Mouse (Mus musculus) midbrain, postnatal 0 days (tissue): Measurements from ENCODE around the gene Mex3a. TPM values are rescaled to one million over a fixed set of nuclear protein-coding genes. Genes with fewer than 3 reads are reported as not detected.

Source experiments
- ATAC-seq: fragments of 200-750 bp; cut with Nextera tagmentation; 2 replicates; pipeline ENCODE4 v1.8.0; 2017; ENCODE audit warnings: moderate number of reproducible peaks, mild to moderate bottlenecking, moderate TSS enrichment, moderate library complexity; ENCODE audit not compliant: low FRiP score
- DNase-seq: peaks from one replicate; pipeline ENCODE4 v3.0.0-alpha.2; 2015; ENCODE audit warnings: low spot score
- H3K27ac ChIP-seq: fragments of 300-500 bp; sonication (generic); 2 replicates; pipeline ENCODE4 v1.5.1; 2014; ENCODE audit warnings: low read depth, mild to moderate bottlenecking, low read length, mixed read lengths
- H3K27me3 ChIP-seq: fragments of 300-500 bp; sonication (generic); 2 replicates; pipeline ENCODE4 v1.6.1; 2014; ENCODE audit warnings: low read length, control low read depth, mixed read lengths; ENCODE audit not compliant: insufficient read depth
- H3K36me3 ChIP-seq: fragments of 300-500 bp; sonication (generic); 2 replicates; pipeline ENCODE4 v1.6.1; 2014; ENCODE audit warnings: low read length, control low read depth, mixed read lengths; ENCODE audit not compliant: insufficient read depth
- H3K4me1 ChIP-seq: fragments of 300-500 bp; sonication (generic); 2 replicates; pipeline ENCODE4 v1.6.1; 2014; ENCODE audit warnings: mild to moderate bottlenecking, control low read depth, antibody characterized with exemption, low read length, mixed read lengths; ENCODE audit not compliant: insufficient read depth
- H3K4me2 ChIP-seq: fragments of 300-500 bp; sonication (generic); 2 replicates; pipeline ENCODE4 v1.6.1; 2014; ENCODE audit warnings: low read depth, mild to moderate bottlenecking, low read length, mixed read lengths; ENCODE audit not compliant: poor library complexity, severe bottlenecking
- H3K4me3 ChIP-seq: fragments of 300-500 bp; sonication (generic); 2 replicates; pipeline ENCODE4 v1.5.1; 2014; ENCODE audit warnings: low read depth, mild to moderate bottlenecking, low read length, moderate library complexity
- H3K9ac ChIP-seq: fragments of 300-500 bp; sonication (generic); replicated peaks from 2 replicates; pipeline ENCODE4 v1.6.1; 2014; ENCODE audit warnings: mild to moderate bottlenecking, low read length, moderate library complexity, mixed read lengths; ENCODE audit not compliant: poor library complexity, severe bottlenecking
- H3K9me3 ChIP-seq: fragments of 300-500 bp; sonication (generic); 2 replicates; pipeline ENCODE4 v1.6.1; 2016; ENCODE audit warnings: low read length, control low read depth
- CTCF ChIP-seq: IDR thresholded peaks from 2 replicates; pipeline ENCODE4 v1.5.1; 2016; ENCODE audit warnings: antibody characterized with exemption, mild to moderate bottlenecking
- WGBS: fragments of 180-500 bp; shearing (Covaris S2); extraction: QIAGEN DNeasy Blood & Tissue Kit; methylation state at CpG from one replicate; pipeline ENCODE4 v1.1.7; 2014; 5-methylcytosine and 5-hydroxymethylcytosine counted together
- polyA plus RNA-seq: library from polyadenylated mRNA; unstranded; fragments of >200 nt; fragmentation: Nextera tagmentation; extraction: Ambion mirVana; gene quantifications from 2 replicates; pipeline ENCODE4 v1.2.1, GENCODE M21; 2015
- total RNA-seq: library from RNA; depleted of rRNA; stranded (reverse); fragments of >200 nt; gene quantifications from 2 replicates; pipeline ENCODE4 v1.2.3, GENCODE M21; 2014

The Mex3a gene
- total and polyA plus RNA-seq, 2 experiments from 2014 or later, result 16.1 to 56.9 TPM

GRCm38 (mm10) chr3:88543174-88543573 lies 11.0 kb downstream of the Mex3a start:
- H3K4me1 ChIP-seq, result no peaks in the 10 kb centered on the region; the same call in 1 of the 2 replicates
- no peak for TF ChIP-seq CTCF
- H3K27ac ChIP-seq, result no peak overlapping the region

GRCm38 (mm10) chr3:88543651-88544410 lies 11.6 kb downstream of the Mex3a start:
- H3K9ac ChIP-seq, result no peak overlapping the region
- ATAC-seq, result no peak
- no peak overlapping the region for H3K4me2 ChIP-seq
- 76% methylated on average over 5 of the region's 5 CpGs for WGBS
- DNase-seq, result no peak
- no peak for TF ChIP-seq CTCF
- no peaks in the 10 kb centered on the region for H3K27me3 ChIP-seq
- no peak overlapping the region for H3K27ac ChIP-seq
- H3K36me3 ChIP-seq, result 0 out of 2 replicates have a peak, but pooled peaks cover under 1% of the 10 kb centered on the region
- no peak overlapping the region for H3K4me3 ChIP-seq
- H3K9me3 ChIP-seq, result no peaks in the 10 kb centered on the region
- no peaks in the 10 kb centered on the region for H3K4me1 ChIP-seq

More at GRCm38 (mm10) chr3:88543174-88543573, 11.0 kb downstream of the Mex3a start:
- Histone ChIP-seq H3K4me3 (no peak overlapping the region), H3K9ac (no peak overlapping the region), H3K9me3 (no peaks in the 10 kb centered on the region), H3K4me2 (no peak overlapping the region), H3K27me3 (no peaks in the 10 kb centered on the region), H3K36me3 (peaks cover 7% of the 10 kb centered on the region)
- WGBS, result 87% methylated on average over 8 of the region's 8 CpGs
- DNase-seq (no peak), ATAC-seq (no peak)

DNA sequence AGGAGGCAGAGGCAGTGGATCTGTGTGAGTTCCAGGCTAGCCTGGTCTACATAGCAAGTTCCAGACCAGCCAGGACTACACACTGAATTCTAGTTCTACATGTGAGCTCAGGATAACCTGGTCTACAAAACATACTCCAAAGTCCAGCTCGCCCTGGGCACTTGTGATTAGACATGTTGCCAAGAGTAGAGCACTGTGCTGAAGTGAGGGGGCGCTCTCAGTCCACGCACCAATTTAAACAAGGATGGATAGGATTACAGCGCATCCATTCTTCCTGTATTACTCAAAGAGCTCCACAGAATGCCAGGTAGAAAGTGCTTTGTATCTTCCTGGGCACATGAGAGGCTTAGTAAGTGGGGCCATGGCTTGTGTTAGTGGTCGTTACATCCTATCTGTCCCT lies 12.3 kb downstream of the Mex3a start:
- no peaks in the 10 kb centered on the region for H3K4me1 ChIP-seq
- no peaks in the 10 kb centered on the region for H3K36me3 ChIP-seq
- H3K9me3 ChIP-seq, result no peaks in the 10 kb centered on the region
- H3K27me3 ChIP-seq, result no peaks in the 10 kb centered on the region
- no peak overlapping the region for H3K27ac ChIP-seq
- WGBS, result 39% methylated on average over 5 of the region's 5 CpGs
- no peak overlapping the region for H3K9ac ChIP-seq
- H3K4me3 ChIP-seq, result no peak overlapping the region
- TF ChIP-seq CTCF, result peak; percentile 67
- no peak overlapping the region for H3K4me2 ChIP-seq
- no peak for DNase-seq
- ATAC-seq, result no peak

DNA sequence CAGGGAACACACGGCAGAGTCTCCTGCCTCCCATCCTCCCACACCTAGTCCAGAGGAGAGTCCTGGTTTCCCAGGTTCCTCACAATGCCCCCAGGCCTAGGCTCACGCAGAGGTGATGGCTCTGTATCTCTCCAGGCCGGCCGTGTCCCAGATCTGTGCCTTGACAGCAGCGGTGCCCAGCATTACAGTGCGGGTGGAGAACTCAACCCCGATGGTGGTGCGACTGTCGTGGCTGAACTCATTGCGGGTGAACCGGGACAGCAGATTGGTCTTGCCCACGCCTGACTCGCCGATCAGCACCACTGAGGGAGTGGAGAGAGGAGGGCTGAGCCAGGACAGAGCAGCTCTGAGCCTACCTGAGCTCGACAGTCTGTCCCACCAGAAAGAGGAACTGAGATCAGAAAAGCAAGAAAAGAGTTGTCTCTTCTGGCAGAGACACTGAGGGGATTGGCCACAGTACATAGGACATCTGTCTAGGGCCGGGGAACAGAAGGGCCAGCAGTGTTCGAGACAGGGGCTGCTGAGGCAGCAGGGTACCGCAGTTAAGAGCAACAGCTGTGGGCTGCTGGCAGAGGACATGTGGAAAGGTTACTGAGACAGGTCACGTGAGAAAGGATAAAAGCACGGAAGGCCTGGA lies 12.9 kb downstream of the Mex3a start:
- Histone ChIP-seq H3K27ac (no peak overlapping the region), H3K9ac (no peak overlapping the region), H3K4me2 (no peak overlapping the region), H3K36me3 (no peaks in the 10 kb centered on the region), H3K4me1 (no peaks in the 10 kb centered on the region), H3K9me3 (no peaks in the 10 kb centered on the region), H3K27me3 (no peaks in the 10 kb centered on the region), H3K4me3 (no peak overlapping the region)
- WGBS, result 68% methylated on average over 20 of the region's 20 CpGs
- no peak for ATAC-seq
- TF ChIP-seq CTCF, result no peak
- DNase-seq, result no peak

GRCm38 (mm10) chr3:88546674-88547418 lies 14.7 kb downstream of the Mex3a start:
- no peak overlapping the region for H3K9ac ChIP-seq
- H3K36me3 ChIP-seq, result no peaks in the 10 kb centered on the region
- no peak for TF ChIP-seq CTCF
- no peaks in the 10 kb centered on the region for H3K4me1 ChIP-seq
- no peak overlapping the region for H3K4me3 ChIP-seq
- ATAC-seq (no peak), DNase-seq (no peak)
- H3K27ac ChIP-seq, result no peak overlapping the region
- H3K27me3 ChIP-seq, result no peaks in the 10 kb centered on the region
- no peak overlapping the region for H3K4me2 ChIP-seq
- WGBS, result 76% methylated on average over 6 of the region's 6 CpGs
- H3K9me3 ChIP-seq, result no peaks in the 10 kb centered on the region
